Mouse (Mus musculus): Measurements from ENCODE around the gene Pknox2.

DNA sequence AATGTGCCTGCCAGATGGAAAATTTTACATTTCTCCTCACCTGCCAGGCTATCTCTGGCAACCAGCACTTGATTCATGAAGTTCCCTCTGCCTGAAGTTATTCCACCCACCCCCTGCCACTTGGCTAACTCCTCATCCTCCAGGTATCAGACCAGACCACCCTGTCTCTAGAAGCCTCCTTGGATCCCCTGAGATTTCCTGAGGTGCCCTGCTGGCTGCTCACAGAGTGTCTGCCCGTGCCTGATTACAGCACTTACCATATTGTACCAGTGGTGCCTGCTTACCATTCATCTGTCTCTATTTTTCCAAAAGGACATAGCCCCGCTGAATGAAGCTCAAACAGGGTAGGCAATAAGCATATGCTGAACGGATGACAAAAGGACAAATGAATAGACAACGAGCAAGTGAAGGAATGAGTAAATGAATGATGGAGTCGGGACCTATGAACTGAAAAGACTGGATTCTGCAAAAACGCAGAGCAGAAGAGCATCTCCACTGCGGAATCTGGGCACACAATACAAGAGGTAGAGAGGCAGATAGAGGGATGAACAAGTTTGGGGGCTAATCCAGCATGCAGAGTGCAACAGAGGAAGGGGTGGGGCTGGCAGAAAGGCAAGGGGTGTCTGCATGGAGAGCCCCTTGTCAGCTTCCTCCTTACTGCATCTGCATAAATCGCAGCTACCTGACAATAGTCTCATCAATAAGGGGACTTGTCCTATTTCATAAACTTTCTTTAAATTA is 80.3 kb downstream of the Pknox2 start:
- no peak for TF ChIP-seq POLR2A (IDR thresholded peaks at IDR 0.05; ENCODE audit: borderline replicate concordance, control insufficient read depth, low read depth, low read length)
- TF ChIP-seq CTCF (IDR thresholded peaks at IDR 0.05; ENCODE audit: control insufficient read depth, insufficient read depth, low read length), result no peak

All from bone marrow, adult 2 months (tissue).